Mouse (Mus musculus) spleen, adult 2 months (tissue): ENCODE measurements around the gene Olfr904. TPM values are rescaled to one million over a fixed set of nuclear protein-coding genes. Genes with fewer than 3 reads are reported as not detected.

Experiments used
- DNase-seq, 2 experiments: peaks; one replicate each; pipeline versions ENCODE4 v3.0.0 to v3.0.0-alpha.2; 2012 to 2021; ENCODE audit warnings: low spot score in 2 of 2, low read depth in 1 of 2
- H3K27ac ChIP-seq: fragments of 200-500 bp; 2 replicates; pipeline ENCODE4 v1.5.1; 2012; ENCODE audit warnings: low read length, inconsistent platforms; ENCODE audit not compliant: insufficient read depth
- H3K27me3 ChIP-seq: fragments of 200-500 bp; 2 replicates; pipeline ENCODE4 v1.6.1; 2012; ENCODE audit warnings: mild to moderate bottlenecking, moderate library complexity, low read length, inconsistent platforms; ENCODE audit not compliant: control insufficient read depth, insufficient read depth
- H3K36me3 ChIP-seq: fragments of 200-500 bp; 2 replicates; pipeline ENCODE4 v1.6.1; 2012; ENCODE audit warnings: mild to moderate bottlenecking, low read length, inconsistent platforms; ENCODE audit not compliant: control insufficient read depth, insufficient read depth
- H3K4me1 ChIP-seq: fragments of 200-500 bp; 2 replicates; pipeline ENCODE4 v1.6.1; 2011; ENCODE audit warnings: inconsistent platforms; ENCODE audit not compliant: control insufficient read depth, insufficient read depth, insufficient read length
- H3K4me3 ChIP-seq: fragments of 200-500 bp; 2 replicates; pipeline ENCODE4 v1.5.1; 2011; ENCODE audit warnings: mild to moderate bottlenecking, inconsistent platforms; ENCODE audit not compliant: insufficient read depth, insufficient read length; ENCODE audit errors: extremely low read depth
- CTCF ChIP-seq: fragments of 200-500 bp; IDR thresholded peaks from 2 replicates; pipeline ENCODE4 v1.5.1; 2011; ENCODE audit warnings: mild to moderate bottlenecking, inconsistent platforms; ENCODE audit not compliant: insufficient read depth, insufficient read length, insufficient replicate concordance; ENCODE audit errors: extremely low read depth
- POLR2A ChIP-seq: fragments of 200-500 bp; IDR thresholded peaks from 2 replicates; pipeline ENCODE4 v1.6.1; 2011; ENCODE audit warnings: low read depth, low read length, inconsistent platforms
- WGBS: fragments of 180-500 bp; shearing (Covaris S2); methylation state at CpG from one replicate; pipeline ENCODE4 v1.1.7; 2018; 5-methylcytosine and 5-hydroxymethylcytosine counted together
- polyA plus RNA-seq: library from polyadenylated mRNA; depleted of rRNA; stranded (reverse); fragments of >200 nt; gene quantifications from 2 replicates; pipeline ENCODE4 v1.2.3, GENCODE M21; 2012; rRNA removed

Gene Olfr904
- polyA plus RNA-seq, 1 experiment = not detected

DNA sequence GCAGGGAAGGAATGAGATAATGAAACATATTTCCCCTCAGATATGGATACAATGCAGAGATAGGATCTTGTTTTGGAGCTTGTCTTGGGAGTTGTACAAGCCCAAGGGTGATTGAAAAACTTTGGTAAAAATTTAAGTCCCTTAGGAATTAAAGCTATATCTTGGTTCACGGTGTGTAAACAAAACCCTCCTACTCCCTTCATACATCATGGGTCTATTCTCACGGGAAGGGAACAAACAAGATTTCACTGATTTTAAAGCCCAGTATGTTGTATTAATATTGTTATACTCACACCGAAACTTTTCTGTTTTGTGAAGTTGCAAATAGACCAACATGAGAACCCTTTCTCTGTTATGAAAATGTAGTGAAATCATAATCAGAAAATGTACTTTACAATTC is 23.8 kb downstream of the Olfr904 start, which contains the start of gene Olfr906:
TSS of gene Olfr906 (plus strand) at position 301 of the 400 bp plus-strand sequence.
- DNase-seq = no peak
- WGBS = 65% methylated on average over 3 of the region's 3 CpGs
- H3K27me3 ChIP-seq = no peaks in the 10 kb centered on the region
- H3K4me3 ChIP-seq = no peak within 1 kb of the TSS
- no peaks in the 10 kb centered on the region for H3K36me3 ChIP-seq
- TF ChIP-seq POLR2A (no peak), CTCF (no peak)
- H3K27ac ChIP-seq = no peak within 1 kb of the TSS
- no peaks in the 10 kb centered on the region for H3K4me1 ChIP-seq

DNA sequence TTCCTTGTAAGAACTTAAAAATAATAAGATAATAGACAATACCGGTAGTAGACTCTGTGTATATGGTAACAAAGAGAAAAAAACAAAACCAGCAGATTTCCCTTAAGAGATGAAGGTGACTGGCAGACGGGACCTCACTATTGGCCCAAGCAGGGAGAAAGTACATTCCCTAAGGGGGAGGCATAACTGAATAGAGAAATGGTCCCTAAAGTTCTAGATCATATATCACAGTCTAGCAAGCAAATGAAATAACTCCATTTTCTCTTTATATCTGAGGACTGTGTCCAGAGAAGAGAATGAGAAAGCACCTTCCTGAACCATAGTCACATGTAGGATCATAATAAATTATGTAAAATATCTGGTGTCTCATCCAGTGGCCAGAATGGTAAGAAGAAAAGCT is 32.6 kb downstream of the Olfr904 start, which contains the start of gene Olfr907:
TSS of gene Olfr907 (plus strand) at position 301 of the 400 bp plus-strand sequence.
- WGBS = 86% methylated on average over 2 of the region's 2 CpGs
- H3K27ac ChIP-seq = no peak within 1 kb of the TSS
- H3K36me3 ChIP-seq = no peaks in the 10 kb centered on the region
- no peak for TF ChIP-seq POLR2A
- no peak for TF ChIP-seq CTCF
- no peaks in the 10 kb centered on the region for H3K27me3 ChIP-seq
- H3K4me1 ChIP-seq = no peaks in the 10 kb centered on the region
- no peak within 1 kb of the TSS for H3K4me3 ChIP-seq
- DNase-seq = no peak

DNA sequence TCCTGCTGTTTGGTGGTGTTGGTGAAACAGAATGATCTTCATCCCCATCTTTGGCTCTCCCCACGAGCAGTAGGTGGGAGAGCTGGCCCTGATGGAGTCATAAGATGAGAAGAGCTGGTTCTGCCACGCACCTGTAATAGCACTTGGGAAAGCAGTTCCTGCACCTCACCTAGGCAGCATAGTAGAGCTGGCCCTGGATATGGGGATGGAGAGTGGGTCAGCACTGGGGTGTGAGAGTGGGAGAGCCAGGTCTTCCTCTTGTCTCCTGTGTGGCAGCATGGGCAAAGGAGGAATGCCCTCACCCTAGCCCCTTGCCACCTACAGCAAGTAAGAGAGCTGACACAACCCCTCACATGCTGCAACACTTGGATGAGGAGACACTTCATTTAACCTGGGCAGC is 49.4 kb downstream of the Olfr904 start:
- Histone ChIP-seq H3K27ac (no peak overlapping the region), H3K27me3 (no peaks in the 10 kb centered on the region), H3K4me1 (no peaks in the 10 kb centered on the region), H3K36me3 (no peaks in the 10 kb centered on the region), H3K4me3 (no peak overlapping the region)
- TF ChIP-seq POLR2A = no peak
- TF ChIP-seq CTCF = no peak
- WGBS = 52% methylated on average over 2 of the region's 2 CpGs
- DNase-seq = no peak

Other genes starting within 250 kb of the Olfr904 start
- gene Olfr894, start 245.1 kb upstream of the Olfr904 start, polyA plus RNA-seq = not detected in 2 replicates
- not detected in 2 replicates for gene Olfr143, start 210.4 kb upstream of the Olfr904 start, polyA plus RNA-seq
- not detected in 2 replicates for gene Olfr895, start 195.3 kb upstream of the Olfr904 start, polyA plus RNA-seq
- not detected in 2 replicates for gene Olfr896-ps1, start 172.0 kb upstream of the Olfr904 start, polyA plus RNA-seq
- gene Olfr25, start 134.1 kb upstream of the Olfr904 start, polyA plus RNA-seq = not detected in 2 replicates
- gene Olfr898, start 114.7 kb upstream of the Olfr904 start, polyA plus RNA-seq = not detected in 2 replicates
- not detected in 2 replicates for gene Olfr250, start 96.2 kb upstream of the Olfr904 start, polyA plus RNA-seq
- gene Olfr251, start 86.1 kb upstream of the Olfr904 start, polyA plus RNA-seq = not detected in 2 replicates
- not detected in 2 replicates for gene Olfr147, start 61.4 kb upstream of the Olfr904 start, polyA plus RNA-seq
- not detected in 2 replicates for gene Olfr901, start 33.7 kb upstream of the Olfr904 start, polyA plus RNA-seq
- not detected in 2 replicates for gene Olfr902, start 15.5 kb upstream of the Olfr904 start, polyA plus RNA-seq
- gene Olfr905, start 8.0 kb downstream of the Olfr904 start, polyA plus RNA-seq = not detected in 2 replicates
- not detected in 2 replicates for gene Olfr906, start 23.9 kb downstream of the Olfr904 start, polyA plus RNA-seq
- not detected in 2 replicates for gene Olfr907, start 32.7 kb downstream of the Olfr904 start, polyA plus RNA-seq
- not detected in 2 replicates for gene Olfr911-ps1, start 58.4 kb downstream of the Olfr904 start, polyA plus RNA-seq
- gene Olfr910, start 74.7 kb downstream of the Olfr904 start, polyA plus RNA-seq = not detected in 2 replicates
- gene Olfr912, start 117.0 kb downstream of the Olfr904 start, polyA plus RNA-seq = not detected in 2 replicates
- gene Olfr913, start 129.6 kb downstream of the Olfr904 start, polyA plus RNA-seq = not detected in 2 replicates
- gene Olfr914, start 142.0 kb downstream of the Olfr904 start, polyA plus RNA-seq = not detected in 2 replicates
- gene Olfr916, start 196.7 kb downstream of the Olfr904 start, polyA plus RNA-seq = not detected in 2 replicates
- not detected in 2 replicates for gene Olfr917, start 202.7 kb downstream of the Olfr904 start, polyA plus RNA-seq
- gene Olfr918, start 211.5 kb downstream of the Olfr904 start, polyA plus RNA-seq = not detected in 2 replicates
- gene Olfr919, start 240.5 kb downstream of the Olfr904 start, polyA plus RNA-seq = not detected in 2 replicates